Mouse (Mus musculus) megakaryocyte, embryonic 14.5 days (primary cell): ENCODE results near the gene Slc16a3.

Source experiments
- FLI1 ChIP-seq: IDR thresholded peaks from 2 replicates; pipeline ENCODE4 v1.6.1; 2012; ENCODE audit warnings: low read length, inconsistent platforms, mixed read lengths
- GATA1 ChIP-seq: IDR thresholded peaks from 3 replicates; pipeline ENCODE4 v1.6.1; 2012; ENCODE audit warnings: mixed read lengths, low read length, inconsistent platforms, borderline replicate concordance

DNA sequence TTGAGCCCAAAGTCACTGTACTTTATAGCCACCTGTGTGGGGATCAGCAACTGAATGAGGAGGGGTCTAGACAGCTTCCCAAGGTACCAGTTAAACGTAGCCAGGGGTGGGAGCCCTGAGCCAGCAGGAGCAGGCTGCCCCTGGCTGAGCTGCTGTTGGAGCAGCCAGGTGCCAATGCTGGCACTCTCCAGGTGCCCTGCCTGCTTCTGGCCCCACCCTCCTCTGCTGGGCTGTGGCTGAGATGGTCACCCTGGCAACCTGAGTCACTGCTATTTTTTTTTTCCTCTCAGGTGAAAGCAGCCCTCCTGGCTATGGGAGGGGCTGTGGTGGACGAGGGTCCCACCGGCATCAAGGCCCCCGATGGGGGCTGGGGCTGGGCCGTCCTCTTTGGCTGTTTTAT, 6.7 kb downstream of the Slc16a3 start:
- TF ChIP-seq GATA1: no peak
- TF ChIP-seq FLI1: no peak
